ENCODE assay signal across 17 mouse cellular contexts in the genomic region with DNA sequence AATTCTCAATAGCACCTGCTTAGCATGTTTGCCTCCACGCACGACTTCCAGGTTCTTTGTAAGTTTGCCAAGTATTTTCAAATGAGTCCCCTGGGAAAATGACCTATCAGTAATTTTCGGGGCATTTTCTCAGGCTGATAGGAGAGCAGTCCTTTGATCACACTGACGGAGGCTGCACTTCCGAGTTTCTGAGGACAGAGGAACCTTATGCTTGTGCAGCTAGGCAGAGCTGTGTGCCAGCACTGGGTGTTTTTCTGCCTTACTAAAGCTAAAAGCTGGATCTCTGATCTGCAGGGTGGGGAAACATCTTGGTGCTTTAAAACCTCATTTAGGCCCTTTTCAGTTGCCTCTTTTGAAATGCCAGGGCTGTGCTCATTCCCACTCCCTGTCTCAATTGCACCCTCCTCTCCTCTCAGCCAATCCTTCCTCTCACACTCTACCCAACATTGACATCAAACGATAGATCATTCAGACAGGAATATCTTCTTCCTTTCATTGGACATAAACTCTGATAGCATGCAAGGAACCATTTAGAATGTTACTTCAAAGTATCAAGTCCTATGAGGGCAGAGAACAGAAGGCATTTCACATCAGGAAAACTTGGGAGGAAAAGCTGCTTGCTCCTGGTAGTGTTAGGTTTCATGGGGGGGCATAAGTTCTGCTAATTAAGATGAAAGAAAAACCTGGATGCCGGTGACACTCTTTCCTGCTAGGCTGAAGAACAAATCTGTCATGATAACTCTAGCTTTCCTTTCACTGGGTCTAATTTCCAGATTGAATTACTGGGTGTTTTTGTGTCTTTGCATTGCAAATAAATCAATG.
DNase-seq lines count a peak whose midpoint lies in the region; ATAC-seq lines count a peak whose summit lies in the region.
"Had no signal": no experiment of that assay in that cellular context is flagged by ENCODE, and none has a peak within 500 bp of the region (broad histone marks: within the 10 kb centered on the region; RNA-seq: fewer than 3 reads in every experiment).

No protein-coding gene starts in this region.

- no peaks in the 10 kb centered on the region for H3K27me3 ChIP-seq in forebrain, embryonic 14.5 days (replicated peaks; ENCODE audit: control insufficient read depth, insufficient read depth, low read length)
- H3K27me3 ChIP-seq in forebrain, embryonic 11.5 days (ENCODE audit: control insufficient read depth, insufficient read depth, low read length): no peaks in the 10 kb centered on the region
- H3K27me3 ChIP-seq: heart, embryonic 12.5 days; hindbrain, embryonic 15.5 days; lung, embryonic 15.5 days; midbrain, embryonic 15.5 days; neural tube, embryonic 12.5 days; stomach, embryonic 15.5 days had no signal

- no peaks in the 10 kb centered on the region for H3K36me3 ChIP-seq in forebrain, embryonic 14.5 days (ENCODE audit: control insufficient read depth, insufficient read depth, low read length)
- H3K36me3 ChIP-seq in forebrain, embryonic 11.5 days (ENCODE audit: control insufficient read depth, insufficient read depth, low read length): no peaks in the 10 kb centered on the region
- H3K36me3 ChIP-seq: heart, embryonic 12.5 days; hindbrain, embryonic 15.5 days; lung, embryonic 15.5 days; midbrain, embryonic 15.5 days; neural tube, embryonic 12.5 days; stomach, embryonic 15.5 days had no signal

- WGBS in forebrain, embryonic 14.5 days: 30% methylated on average over 7 of the region's 7 CpGs
- 59% methylated on average over 7 of the region's 7 CpGs for WGBS in forebrain, embryonic 11.5 days

- no peaks in the 10 kb centered on the region; the same call in 1 of the 2 replicates for H3K9me3 ChIP-seq in forebrain, embryonic 14.5 days (replicated peaks; ENCODE audit: control insufficient read depth, low read length)
- no peaks in the 10 kb centered on the region; the same call in 1 of the 2 replicates for H3K9me3 ChIP-seq in forebrain, embryonic 11.5 days (ENCODE audit: control insufficient read depth, low read length)
- H3K9me3 ChIP-seq: hindbrain, embryonic 15.5 days; lung, embryonic 15.5 days; midbrain, embryonic 15.5 days had no signal

- peaks cover 6% of the 10 kb centered on the region; the same call in 1 of the 2 replicates for H3K4me1 ChIP-seq in forebrain, embryonic 14.5 days (ENCODE audit: control insufficient read depth, insufficient read depth, low read length)
- H3K4me1 ChIP-seq in forebrain, embryonic 11.5 days (replicated peaks; ENCODE audit: control insufficient read depth, insufficient read depth, low read length): no peaks in the 10 kb centered on the region
- H3K4me1 ChIP-seq: heart, embryonic 12.5 days; hindbrain, embryonic 15.5 days; midbrain, embryonic 15.5 days; neural tube, embryonic 12.5 days; stomach, embryonic 15.5 days had no signal

- H3K27ac ChIP-seq in forebrain, embryonic 14.5 days (ENCODE audit: low read depth, low read length): no peak overlapping the region
- H3K27ac ChIP-seq in forebrain, embryonic 11.5 days (ENCODE audit: low read depth, low read length): no peak overlapping the region
- H3K27ac ChIP-seq: hindbrain, embryonic 15.5 days; lung, embryonic 15.5 days; midbrain, embryonic 15.5 days; neural tube, embryonic 12.5 days; stomach, embryonic 15.5 days had no signal

- 0 out of 2 replicates have a peak overlapping the region, but pooled peaks have one; percentile 3 for H3K9ac ChIP-seq in forebrain, embryonic 14.5 days (ENCODE audit: low read length)
- no peak overlapping the region for H3K9ac ChIP-seq in forebrain, embryonic 11.5 days (ENCODE audit: low read length)
- H3K9ac ChIP-seq: heart, embryonic 12.5 days; hindbrain, embryonic 15.5 days; lung, embryonic 15.5 days; midbrain, embryonic 15.5 days; neural tube, embryonic 12.5 days; stomach, embryonic 15.5 days had no signal

- peak; percentile 46 for DNase-seq in forebrain, embryonic 14.5 days (ENCODE audit: low spot score)
- DNase-seq in forebrain, embryonic 11.5 days (ENCODE audit: low spot score): no peak
- peak; percentile 3 to 6 for DNase-seq in kidney, postnatal 4 days
- no peak for DNase-seq in kidney, adult 18-20 months
- peak; percentile 20 to 24 for DNase-seq in right cerebral cortex, postnatal 10 days (ENCODE audit: low spot score in 2 of 2)
- no peak for DNase-seq in right cerebral cortex, adult 18-20 months
- no peak for DNase-seq in natural killer cell, adult 2 months (ENCODE audit: low spot score in 2 of 2)
- DNase-seq: adrenal gland, postnatal 36 days; cerebellum, adult 9-10 months; kidney, postnatal 10 days; right cerebral cortex, postnatal 14 days had no signal

- H3K4me3 ChIP-seq in forebrain, embryonic 14.5 days (ENCODE audit: low read depth, low read length): no peak overlapping the region
- H3K4me3 ChIP-seq in forebrain, embryonic 11.5 days (ENCODE audit: low read depth, low read length): no peak overlapping the region
- H3K4me3 ChIP-seq: heart, embryonic 12.5 days; hindbrain, embryonic 15.5 days; lung, embryonic 15.5 days; midbrain, embryonic 15.5 days; neural tube, embryonic 12.5 days; stomach, embryonic 15.5 days had no signal

- ATAC-seq in forebrain, embryonic 14.5 days: peak; percentile 65; the same call in 1 of the 2 replicates
- ATAC-seq in forebrain, embryonic 11.5 days (replicated peaks; ENCODE audit: low FRiP score): no peak
- ATAC-seq: midbrain, embryonic 15.5 days had no signal

- 0 out of 2 replicates have a peak overlapping the region, but pooled peaks have one; percentile 12 for H3K4me2 ChIP-seq in forebrain, embryonic 14.5 days (ENCODE audit: low read length)
- H3K4me2 ChIP-seq in forebrain, embryonic 11.5 days (ENCODE audit: low read depth, low read length, severe bottlenecking): no peak overlapping the region
- H3K4me2 ChIP-seq: heart, embryonic 12.5 days; hindbrain, embryonic 15.5 days; lung, embryonic 15.5 days; midbrain, embryonic 15.5 days; neural tube, embryonic 12.5 days; stomach, embryonic 15.5 days had no signal

Comparison
In these comparisons a context has a peak if more than half of its experiments do, and no peak if none do; other contexts are left out.
1. DNase-seq: peak in forebrain, embryonic 14.5 days (single experiment), kidney, postnatal 4 days (2 of 2) and right cerebral cortex, postnatal 10 days (2 of 2); none in forebrain, embryonic 11.5 days (single experiment), kidney, adult 18-20 months (single experiment), right cerebral cortex, adult 18-20 months (single experiment) and natural killer cell, adult 2 months (0 of 2).